Mouse (Mus musculus) lung, postnatal 0 days (tissue): Measurements from ENCODE around the gene Papln. TPM values are rescaled to one million over a fixed set of nuclear protein-coding genes. Genes with fewer than 3 reads are reported as not detected.

Experiments
- ATAC-seq: fragments of 200-750 bp; cut with Nextera tagmentation; 2 replicates; pipeline ENCODE4 v1.8.0; 2017; ENCODE audit warnings: moderate library complexity
- DNase-seq: peaks from one replicate; pipeline ENCODE4 v3.0.0-alpha.2; 2016; ENCODE audit warnings: low spot score
- H3K27ac ChIP-seq: fragments of 300-500 bp; sonication (generic); 2 replicates; pipeline ENCODE4 v1.5.1; 2014; ENCODE audit warnings: antibody characterized with exemption, mild to moderate bottlenecking, low read length, mixed read lengths
- H3K27me3 ChIP-seq: fragments of 300-500 bp; sonication (generic); replicated peaks from 2 replicates; pipeline ENCODE4 v1.6.1; 2014; ENCODE audit warnings: low read length, mixed read lengths; ENCODE audit not compliant: insufficient read depth
- H3K36me3 ChIP-seq: fragments of 300-500 bp; sonication (generic); 2 replicates; pipeline ENCODE4 v1.6.1; 2014; ENCODE audit warnings: low read length, mixed read lengths; ENCODE audit not compliant: insufficient read depth
- H3K4me1 ChIP-seq: fragments of 300-500 bp; sonication (generic); 2 replicates; pipeline ENCODE4 v1.6.1; 2014; ENCODE audit warnings: antibody characterized with exemption, low read depth, low read length, mixed read lengths; ENCODE audit not compliant: insufficient read depth
- H3K4me2 ChIP-seq: fragments of 300-500 bp; sonication (generic); replicated peaks from 2 replicates; pipeline ENCODE4 v1.6.1; 2014; ENCODE audit warnings: low read depth, mild to moderate bottlenecking, low read length, moderate library complexity, mixed read lengths
- H3K4me3 ChIP-seq: fragments of 300-500 bp; sonication (generic); 2 replicates; pipeline ENCODE4 v1.5.1; 2014; ENCODE audit warnings: low read depth, low read length
- H3K9ac ChIP-seq: fragments of 300-500 bp; sonication (generic); replicated peaks from 2 replicates; pipeline ENCODE4 v1.6.1; 2014; ENCODE audit warnings: low read depth, mild to moderate bottlenecking
- H3K9me3 ChIP-seq: fragments of 300-500 bp; sonication (generic); 2 replicates; pipeline ENCODE4 v1.6.1; 2016; ENCODE audit warnings: low read length, mixed read lengths
- CTCF ChIP-seq: IDR thresholded peaks from 2 replicates; pipeline ENCODE4 v1.5.1; 2016; ENCODE audit warnings: antibody characterized with exemption, mild to moderate bottlenecking
- EP300 ChIP-seq: IDR thresholded peaks from 2 replicates; pipeline ENCODE4 v1.6.1; 2016; ENCODE audit warnings: antibody characterized with exemption, mild to moderate bottlenecking, control low read depth
- WGBS: fragments of 180-500 bp; shearing (Covaris S2); extraction: QIAGEN DNeasy Blood & Tissue Kit; methylation state at CpG from one replicate; pipeline ENCODE4 v1.1.7; 2014; 5-methylcytosine and 5-hydroxymethylcytosine counted together
- polyA plus RNA-seq: library from polyadenylated mRNA; unstranded; fragments of >200 nt; fragmentation: Nextera tagmentation; extraction: Ambion mirVana; gene quantifications from 2 replicates; pipeline ENCODE4 v1.2.1, GENCODE M21; 2015

Gene Papln
- polyA plus RNA-seq, 1 experiment from 2014 or later, result 0.29 TPM

GRCm38 (mm10) chr12:83742834-83743233 lies 20.6 kb upstream of the Papln start:
- no peak for DNase-seq
- Histone ChIP-seq H3K9me3 (no peaks in the 10 kb centered on the region), H3K4me2 (no peak overlapping the region), H3K4me1 (no peaks in the 10 kb centered on the region), H3K36me3 (no peaks in the 10 kb centered on the region), H3K27me3 (no peaks in the 10 kb centered on the region), H3K9ac (no peak overlapping the region), H3K4me3 (no peak overlapping the region), H3K27ac (no peak overlapping the region)
- no peak for ATAC-seq
- WGBS, result 65% methylated on average over 4 of the region's 4 CpGs
- no peak for TF ChIP-seq EP300
- TF ChIP-seq CTCF, result no peak

- no peaks in the 10 kb centered on the region for H3K27me3 ChIP-seq
- no peaks in the 10 kb centered on the region for H3K4me1 ChIP-seq
- ATAC-seq (no peak), DNase-seq (no peak)
- H3K9me3 ChIP-seq, result no peaks in the 10 kb centered on the region
- TF ChIP-seq EP300, result no peak
- TF ChIP-seq CTCF, result no peak
- no peaks in the 10 kb centered on the region for H3K36me3 ChIP-seq
- H3K9ac ChIP-seq, result no peak overlapping the region
- WGBS, result 62% methylated on average over 3 of the region's 3 CpGs
- H3K4me2 ChIP-seq, result no peak overlapping the region
- H3K4me3 ChIP-seq, result no peak overlapping the region
- H3K27ac ChIP-seq, result no peak overlapping the region
Observed at GRCm38 (mm10) chr12:83743712-83744111, 19.7 kb upstream of the Papln start.

- WGBS, result 41% methylated on average over 1 of the region's 1 CpGs
Observed at GRCm38 (mm10) chr12:83749186-83749585, 14.2 kb upstream of the Papln start.

GRCm38 (mm10) chr12:83752495-83752894 lies 10.9 kb upstream of the Papln start:
- no peaks in the 10 kb centered on the region for H3K27me3 ChIP-seq
- no peak overlapping the region for H3K9ac ChIP-seq
- ATAC-seq, result no peak
- no peak overlapping the region for H3K27ac ChIP-seq
- H3K4me3 ChIP-seq, result no peak overlapping the region
- no peak overlapping the region for H3K4me2 ChIP-seq
- H3K36me3 ChIP-seq, result no peaks in the 10 kb centered on the region
- no peaks in the 10 kb centered on the region for H3K9me3 ChIP-seq
- TF ChIP-seq EP300, result no peak
- WGBS, result 17% methylated on average over 2 of the region's 2 CpGs
- peak; percentile 22 for DNase-seq
- no peaks in the 10 kb centered on the region for H3K4me1 ChIP-seq

More at GRCm38 (mm10) chr12:83749186-83749585, 14.2 kb upstream of the Papln start:
- no peak overlapping the region for H3K9ac ChIP-seq
- no peaks in the 10 kb centered on the region for H3K36me3 ChIP-seq
- H3K4me3 ChIP-seq, result no peak overlapping the region
- H3K27me3 ChIP-seq, result no peaks in the 10 kb centered on the region
- H3K27ac ChIP-seq, result no peak overlapping the region
- H3K4me2 ChIP-seq, result no peak overlapping the region
- DNase-seq (no peak), ATAC-seq (no peak)
- no peaks in the 10 kb centered on the region for H3K9me3 ChIP-seq
- no peak for TF ChIP-seq CTCF
- no peak for TF ChIP-seq EP300
- no peaks in the 10 kb centered on the region for H3K4me1 ChIP-seq

- peaks cover 6% of the 10 kb centered on the region; the same call in 1 of the 2 replicates for H3K4me1 ChIP-seq
- 79% methylated on average over 10 of the region's 10 CpGs for WGBS
- H3K27me3 ChIP-seq, result no peaks in the 10 kb centered on the region
- H3K36me3 ChIP-seq, result no peaks in the 10 kb centered on the region
- ATAC-seq, result no peak
- no peak overlapping the region for H3K9ac ChIP-seq
- no peak overlapping the region for H3K4me3 ChIP-seq
- H3K9me3 ChIP-seq, result no peaks in the 10 kb centered on the region
- no peak for DNase-seq
- H3K27ac ChIP-seq, result no peak overlapping the region
- no peak for TF ChIP-seq CTCF
- no peak for TF ChIP-seq EP300
- no peak overlapping the region for H3K4me2 ChIP-seq
Observed at GRCm38 (mm10) chr12:83758735-83759134, 4.7 kb upstream of the Papln start.

GRCm38 (mm10) chr12:83760201-83760600 lies 3.2 kb upstream of the Papln start:
- Histone ChIP-seq H3K9me3 (no peaks in the 10 kb centered on the region), H3K9ac (no peak overlapping the region), H3K27me3 (no peaks in the 10 kb centered on the region), H3K4me3 (no peak overlapping the region), H3K4me1 (peaks cover 6% of the 10 kb centered on the region; the same call in 1 of the 2 replicates), H3K27ac (no peak overlapping the region), H3K4me2 (no peak overlapping the region), H3K36me3 (no peaks in the 10 kb centered on the region)
- ATAC-seq, result no peak
- WGBS, result 65% methylated on average over 2 of the region's 2 CpGs
- DNase-seq, result no peak
- no peak for TF ChIP-seq CTCF
- no peak for TF ChIP-seq EP300

GRCm38 (mm10) chr12:83762706-83763105 lies 728 bp upstream of the Papln start:
- ATAC-seq (no peak), DNase-seq (no peak)
- Histone ChIP-seq H3K27ac (no peak overlapping the region), H3K9me3 (no peaks in the 10 kb centered on the region), H3K36me3 (no peaks in the 10 kb centered on the region), H3K4me1 (peaks cover 6% of the 10 kb centered on the region; the same call in 1 of the 2 replicates), H3K4me3 (no peak overlapping the region), H3K27me3 (no peaks in the 10 kb centered on the region), H3K9ac (no peak overlapping the region), H3K4me2 (no peak overlapping the region)
- TF ChIP-seq CTCF, result no peak
- TF ChIP-seq EP300, result no peak
- WGBS, result 17% methylated on average over 4 of the region's 4 CpGs
